In genomic region chr19:48649941-48650340, GRCm38 (mm10) we compare ENCODE assay signal across 24 mouse cellular contexts.
"Had no signal": no experiment of that assay in that cellular context is flagged by ENCODE, and none has a peak within 500 bp of the region (broad histone marks: within the 10 kb centered on the region; RNA-seq: fewer than 3 reads in every experiment).

No protein-coding gene starts in this region.

- H3K9ac ChIP-seq: heart, embryonic 13.5 days; heart, embryonic 15.5 days; hindbrain, embryonic 13.5 days; hindbrain, embryonic 15.5 days; kidney, embryonic 15.5 days; limb, embryonic 12.5 days; liver, embryonic 13.5 days; liver, embryonic 15.5 days had no signal

- H3K4me3 ChIP-seq: heart, adult 2 months; heart, embryonic 13.5 days; heart, embryonic 15.5 days; hindbrain, embryonic 13.5 days; hindbrain, embryonic 15.5 days; kidney, embryonic 15.5 days; layer of hippocampus, adult 2 months; left cerebral cortex, adult 2 months; limb, embryonic 10.5 days; limb, embryonic 12.5 days; liver, embryonic 13.5 days; liver, embryonic 15.5 days had no signal

- H3K4me1 ChIP-seq: hindbrain, embryonic 15.5 days; kidney, embryonic 15.5 days; limb, embryonic 10.5 days; limb, embryonic 12.5 days; liver, embryonic 13.5 days; liver, embryonic 15.5 days had no signal

- H3K27ac ChIP-seq: heart, adult 2 months; heart, embryonic 13.5 days; heart, embryonic 15.5 days; hindbrain, embryonic 13.5 days; hindbrain, embryonic 15.5 days; hindbrain, postnatal 0 days; kidney, embryonic 15.5 days; kidney, postnatal 0 days; layer of hippocampus, adult 2 months; left cerebral cortex, adult 2 months; limb, embryonic 10.5 days; limb, embryonic 12.5 days; liver, embryonic 13.5 days; liver, embryonic 15.5 days had no signal

- DNase-seq: gastrocnemius, postnatal 14 days; gastrocnemius, postnatal 36 days; heart, adult 2 months; heart, postnatal 14 days; heart, postnatal 36 days; kidney, adult 11 months; kidney, adult 2 months; kidney, adult 9 months; kidney, postnatal 25 days; kidney, postnatal 4 days; liver; liver, embryonic 13.5 days had no signal

- H3K9me3 ChIP-seq: heart, embryonic 13.5 days; heart, embryonic 15.5 days; hindbrain, embryonic 13.5 days; hindbrain, embryonic 15.5 days; kidney, embryonic 15.5 days; limb, embryonic 10.5 days; limb, embryonic 12.5 days; liver, embryonic 13.5 days; liver, embryonic 15.5 days had no signal

- H3K36me3 ChIP-seq: heart, embryonic 13.5 days; heart, embryonic 15.5 days; hindbrain, embryonic 13.5 days; hindbrain, embryonic 15.5 days; kidney, embryonic 15.5 days; limb, embryonic 10.5 days; limb, embryonic 12.5 days; liver, embryonic 13.5 days; liver, embryonic 15.5 days had no signal
